Comparison of ENCODE assay signal across 8 mouse cellular contexts in genomic region chr2:32536634-32537359, GRCm38 (mm10). TPM values are rescaled to one million over a fixed set of nuclear protein-coding genes. Genes with fewer than 3 reads are reported as not detected.
A peak's percentile ranks its signal among the peaks of the same experiment; 100 is the strongest.
DNase-seq lines count a peak whose midpoint lies in the region; ATAC-seq and TF ChIP-seq lines count a peak whose summit lies in the region.

No protein-coding gene starts in this region.

- in situ Hi-C loops in ES-E14 (cut with MboI; ENCODE audit: low sequenced_read_pairs in 2 of 2, unreplicated experiment in 2 of 2): no loop called here

- peaks cover 2% of the 10 kb centered on the region; the same call in 1 of the 2 replicates for H3K36me3 ChIP-seq in ES-E14 (ENCODE audit: control insufficient read depth, insufficient read depth, low read length, poor library complexity, severe bottlenecking)
- no peaks in the 10 kb centered on the region for H3K36me3 ChIP-seq in hindbrain, embryonic 10.5 days

- no peak for TF ChIP-seq POLR2A in brain, embryonic 14.5 days (IDR thresholded peaks at IDR 0.05; ENCODE audit: borderline replicate concordance, extremely low read depth, insufficient read depth, insufficient read length, poor library complexity, severe bottlenecking)

- 4% methylated on average over 11 of the region's 11 CpGs for WGBS in hindbrain, embryonic 10.5 days

- ATAC-seq in activated CD4-positive, CD25-positive, alpha-beta regulatory T cell, adult 4 months: no peak

- peak overlapping the region; percentile 92 to 97 for H3K4me3 ChIP-seq in ES-E14 (ENCODE audit: insufficient read depth in 1 of 2, low read depth in 1 of 2, low read length in 2 of 2, poor library complexity in 1 of 2, severe bottlenecking in 1 of 2)
- H3K4me3 ChIP-seq in hindbrain, embryonic 10.5 days: peak overlapping the region; percentile 75

- no peak overlapping the region for H3K27ac ChIP-seq in ES-E14 (ENCODE audit: insufficient read depth, low read depth, low read length, poor library complexity, severe bottlenecking)
- peak overlapping the region; percentile 94 for H3K27ac ChIP-seq in hindbrain, embryonic 10.5 days

- H3K27me3 ChIP-seq in hindbrain, embryonic 10.5 days (ENCODE audit: insufficient read depth, poor library complexity, severe bottlenecking): no peaks in the 10 kb centered on the region

- DNase-seq in ES-E14 (ENCODE audit: low read depth, low spot score): no peak
- peak; percentile 70 for DNase-seq in brain, embryonic 14.5 days (ENCODE audit: low read depth)
- peak; percentile 60 for DNase-seq in forelimb bud, embryonic 11.5 days (ENCODE audit: low read depth, low spot score)
- peak; percentile 53 for DNase-seq in hindbrain, embryonic 10.5 days (ENCODE audit: low spot score)
- peak; percentile 33 for DNase-seq in layer of hippocampus, adult 9-10 months (ENCODE audit: low spot score)
- peak; percentile 77 for DNase-seq in lung, postnatal 10 days
- DNase-seq in ovary, postnatal 36 days (ENCODE audit: low spot score): peak; percentile 44

- no peaks in the 10 kb centered on the region for H3K9me3 ChIP-seq in ES-E14 (ENCODE audit: control insufficient read depth, insufficient read depth, low read depth, low read length)
- no peaks in the 10 kb centered on the region for H3K9me3 ChIP-seq in hindbrain, embryonic 10.5 days

- TF ChIP-seq CTCF in brain, embryonic 14.5 days (IDR thresholded peaks at IDR 0.05; ENCODE audit: borderline replicate concordance, extremely low read depth, insufficient read depth, insufficient read length): no peak

- peaks cover 5 to 28% of the 10 kb centered on the region in 2 experiments; a peak in 2 of 4 replicates for H3K4me1 ChIP-seq in ES-E14 (ENCODE audit: control insufficient read depth in 2 of 2, insufficient read depth in 2 of 2, low read length in 2 of 2, poor library complexity in 1 of 2)
- H3K4me1 ChIP-seq in hindbrain, embryonic 10.5 days (replicated peaks): peaks cover 88% of the 10 kb centered on the region

- peak overlapping the region; percentile 89 for H3K9ac ChIP-seq in ES-E14 (ENCODE audit: insufficient read depth, low read depth, low read length, poor library complexity, severe bottlenecking)

TF ChIP-seq in ES-E14, 5 proteins besides CTCF, POLR2A, EP300 and RAD21:
- no peak for TF ChIP-seq ZNF384 (IDR thresholded peaks at IDR 0.05; ENCODE audit: low read depth, low read length)
- TF ChIP-seq ZC3H11A (IDR thresholded peaks at IDR 0.05; ENCODE audit: borderline replicate concordance, low read depth, low read length): no peak
- no peak for TF ChIP-seq CHD2 (IDR thresholded peaks at IDR 0.05; ENCODE audit: low read depth, low read length)
- no peak for TF ChIP-seq HCFC1 (IDR thresholded peaks at IDR 0.05; ENCODE audit: borderline replicate concordance, insufficient read depth, low read length)
- TF ChIP-seq MAFK (IDR thresholded peaks at IDR 0.05; ENCODE audit: insufficient read depth, low read depth, low read length): no peak

RNA-seq across cellular contexts. Expression of gene Fam102a, which starts 1.7 kb away (rescaled TPM):
- 11.6 TPM in 2 replicates for total RNA-seq in ES-E14 (2012; rRNA removed)
- polyA plus RNA-seq in brain, embryonic 14.5 days (2012; rRNA removed): 7.7 and 12.9 TPM in 2 replicates
- 10.9 and 11.0 TPM in 2 replicates for polyA plus RNA-seq in hindbrain, embryonic 10.5 days (2016; fragmentation: Nextera tagmentation; extraction: Ambion mirVana)
- polyA plus RNA-seq in activated CD4-positive, CD25-positive, alpha-beta regulatory T cell, adult 4 months (2017; shearing (Covaris generic)): 10 to 100 TPM; 40.3 to 47.5 TPM

RNA-seq across cellular contexts. Expression of gene Dpm2, which starts 33.9 kb away (rescaled TPM):
- total RNA-seq in ES-E14 (2012; rRNA removed): 38.0 and 44.1 TPM in 2 replicates
- polyA plus RNA-seq in brain, embryonic 14.5 days (2012; rRNA removed): 155 and 212 TPM in 2 replicates
- 116 and 131 TPM in 2 replicates for polyA plus RNA-seq in hindbrain, embryonic 10.5 days (2016; fragmentation: Nextera tagmentation; extraction: Ambion mirVana)
- polyA plus RNA-seq in activated CD4-positive, CD25-positive, alpha-beta regulatory T cell, adult 4 months (2017; shearing (Covaris generic)): 100 to 1,000 TPM; 107 to 124 TPM

RNA-seq across cellular contexts. Expression of gene Pip5kl1, which starts 37.8 kb away (rescaled TPM):
- 3.5 and 5.0 TPM in 2 replicates for total RNA-seq in ES-E14 (2012; rRNA removed)
- 13.2 and 16.0 TPM in 2 replicates for polyA plus RNA-seq in brain, embryonic 14.5 days (2012; rRNA removed)
- 1.6 and 2.5 TPM in 2 replicates for polyA plus RNA-seq in hindbrain, embryonic 10.5 days (2016; fragmentation: Nextera tagmentation; extraction: Ambion mirVana)
- not detected for polyA plus RNA-seq in activated CD4-positive, CD25-positive, alpha-beta regulatory T cell, adult 4 months (2017; shearing (Covaris generic))

RNA-seq across cellular contexts. Expression of gene 9430097D07Rik, which starts 38.7 kb away (rescaled TPM):
- 0.37 and 0.71 TPM in 2 replicates for total RNA-seq in ES-E14 (2012; rRNA removed)
- polyA plus RNA-seq in brain, embryonic 14.5 days (2012; rRNA removed): 0.26 and 0.33 TPM in 2 replicates
- 0.11 and 0.39 TPM in 2 replicates for polyA plus RNA-seq in hindbrain, embryonic 10.5 days (2016; fragmentation: Nextera tagmentation; extraction: Ambion mirVana)
- not detected for polyA plus RNA-seq in activated CD4-positive, CD25-positive, alpha-beta regulatory T cell, adult 4 months (2017; shearing (Covaris generic))

RNA-seq across cellular contexts. Expression of gene St6galnac4, which starts 50.1 kb away (rescaled TPM):
- total RNA-seq in ES-E14 (2012; rRNA removed): 9.4 and 14.8 TPM in 2 replicates
- 21.7 and 23.9 TPM in 2 replicates for polyA plus RNA-seq in brain, embryonic 14.5 days (2012; rRNA removed)
- polyA plus RNA-seq in hindbrain, embryonic 10.5 days (2016; fragmentation: Nextera tagmentation; extraction: Ambion mirVana): 19.8 and 21.0 TPM in 2 replicates
- 10 to 100 TPM; 30.7 to 39.8 TPM for polyA plus RNA-seq in activated CD4-positive, CD25-positive, alpha-beta regulatory T cell, adult 4 months (2017; shearing (Covaris generic))
